Mouse (Mus musculus) lung, postnatal 0 days (tissue): Measurements from ENCODE around the gene Usp49. TPM values are rescaled to one million over a fixed set of nuclear protein-coding genes. Genes with fewer than 3 reads are reported as not detected.

Experiments used
- ATAC-seq: fragments of 200-750 bp; cut with Nextera tagmentation; 2 replicates; pipeline ENCODE4 v1.8.0; 2017; ENCODE audit warnings: moderate library complexity
- DNase-seq: peaks from one replicate; pipeline ENCODE4 v3.0.0-alpha.2; 2016; ENCODE audit warnings: low spot score
- H3K27ac ChIP-seq: fragments of 300-500 bp; sonication (generic); 2 replicates; pipeline ENCODE4 v1.5.1; 2014; ENCODE audit warnings: antibody characterized with exemption, mild to moderate bottlenecking, low read length, mixed read lengths
- H3K27me3 ChIP-seq: fragments of 300-500 bp; sonication (generic); replicated peaks from 2 replicates; pipeline ENCODE4 v1.6.1; 2014; ENCODE audit warnings: low read length, mixed read lengths; ENCODE audit not compliant: insufficient read depth
- H3K36me3 ChIP-seq: fragments of 300-500 bp; sonication (generic); 2 replicates; pipeline ENCODE4 v1.6.1; 2014; ENCODE audit warnings: low read length, mixed read lengths; ENCODE audit not compliant: insufficient read depth
- H3K4me1 ChIP-seq: fragments of 300-500 bp; sonication (generic); 2 replicates; pipeline ENCODE4 v1.6.1; 2014; ENCODE audit warnings: antibody characterized with exemption, low read depth, low read length, mixed read lengths; ENCODE audit not compliant: insufficient read depth
- H3K4me2 ChIP-seq: fragments of 300-500 bp; sonication (generic); replicated peaks from 2 replicates; pipeline ENCODE4 v1.6.1; 2014; ENCODE audit warnings: low read depth, mild to moderate bottlenecking, low read length, moderate library complexity, mixed read lengths
- H3K4me3 ChIP-seq: fragments of 300-500 bp; sonication (generic); 2 replicates; pipeline ENCODE4 v1.5.1; 2014; ENCODE audit warnings: low read depth, low read length
- H3K9ac ChIP-seq: fragments of 300-500 bp; sonication (generic); replicated peaks from 2 replicates; pipeline ENCODE4 v1.6.1; 2014; ENCODE audit warnings: low read depth, mild to moderate bottlenecking
- H3K9me3 ChIP-seq: fragments of 300-500 bp; sonication (generic); 2 replicates; pipeline ENCODE4 v1.6.1; 2016; ENCODE audit warnings: low read length, mixed read lengths
- CTCF ChIP-seq: IDR thresholded peaks from 2 replicates; pipeline ENCODE4 v1.5.1; 2016; ENCODE audit warnings: antibody characterized with exemption, mild to moderate bottlenecking
- EP300 ChIP-seq: IDR thresholded peaks from 2 replicates; pipeline ENCODE4 v1.6.1; 2016; ENCODE audit warnings: antibody characterized with exemption, mild to moderate bottlenecking, control low read depth
- WGBS: fragments of 180-500 bp; shearing (Covaris S2); extraction: QIAGEN DNeasy Blood & Tissue Kit; methylation state at CpG from one replicate; pipeline ENCODE4 v1.1.7; 2014; 5-methylcytosine and 5-hydroxymethylcytosine counted together
- polyA plus RNA-seq: library from polyadenylated mRNA; unstranded; fragments of >200 nt; fragmentation: Nextera tagmentation; extraction: Ambion mirVana; gene quantifications from 2 replicates; pipeline ENCODE4 v1.2.1, GENCODE M21; 2015

Usp49 gene
- polyA plus RNA-seq, 1 experiment from 2014 or later = 3.3 TPM

- H3K9me3 ChIP-seq = no peaks in the 10 kb centered on the region
- DNase-seq (peak; percentile 76), ATAC-seq (peak; percentile 83)
- no peaks in the 10 kb centered on the region for H3K27me3 ChIP-seq
- no peaks in the 10 kb centered on the region for H3K4me1 ChIP-seq
- no peak overlapping the region for H3K4me3 ChIP-seq
- no peak overlapping the region for H3K27ac ChIP-seq
- H3K36me3 ChIP-seq = no peaks in the 10 kb centered on the region
- H3K4me2 ChIP-seq = no peak overlapping the region
- WGBS = 39% methylated on average over 24 of the region's 24 CpGs
- no peak overlapping the region for H3K9ac ChIP-seq
- TF ChIP-seq CTCF (peak; percentile 62), EP300 (no peak)
Measured at GRCm38 (mm10) chr17:47730633-47731575, 100.4 kb downstream of the Usp49 start.

- Histone ChIP-seq H3K27ac (no peak overlapping the region), H3K9ac (no peak overlapping the region), H3K9me3 (no peaks in the 10 kb centered on the region), H3K4me1 (peaks cover 4% of the 10 kb centered on the region; the same call in 1 of the 2 replicates), H3K27me3 (no peaks in the 10 kb centered on the region), H3K36me3 (no peaks in the 10 kb centered on the region), H3K4me3 (no peak overlapping the region), H3K4me2 (no peak overlapping the region)
- no peak for TF ChIP-seq CTCF
- no peak for TF ChIP-seq EP300
- ATAC-seq (no peak), DNase-seq (no peak)
- WGBS = 74% methylated on average over 14 of the region's 14 CpGs
Measured at GRCm38 (mm10) chr17:47735553-47736100, 105.1 kb downstream of the Usp49 start.

Other genes with a start within 250 kb of the Usp49 start
- gene Guca1b, start 245.3 kb upstream of the Usp49 start, polyA plus RNA-seq = 0.23 and 0.43 TPM in 2 replicates
- 1.9 and 2.0 TPM in 2 replicates for gene Guca1a, start 230.1 kb upstream of the Usp49 start, polyA plus RNA-seq
- gene AI661453, start 194.1 kb upstream of the Usp49 start, polyA plus RNA-seq = 2.8 and 3.3 TPM in 2 replicates
- gene 1700001C19Rik, start 193.3 kb upstream of the Usp49 start, polyA plus RNA-seq = 0.15 and 0.44 TPM in 2 replicates
- gene Taf8, start 128.4 kb upstream of the Usp49 start, polyA plus RNA-seq = 16.0 and 22.4 TPM in 2 replicates
- 195 and 214 TPM in 2 replicates for gene Ccnd3, start 125.6 kb upstream of the Usp49 start, polyA plus RNA-seq
- 9.9 and 10.4 TPM in 2 replicates for gene Bysl, start 19.2 kb upstream of the Usp49 start, polyA plus RNA-seq
- gene Med20, start 19.1 kb upstream of the Usp49 start, polyA plus RNA-seq = 31.6 and 32.8 TPM in 2 replicates
- gene Gm20517, start 19.1 kb upstream of the Usp49 start, polyA plus RNA-seq = 0.64 and 1.4 TPM in 2 replicates
- 303 and 324 TPM in 2 replicates for gene Tomm6, start 57.7 kb downstream of the Usp49 start, polyA plus RNA-seq
- gene Frs3, start 58.3 kb downstream of the Usp49 start, polyA plus RNA-seq = 4.1 TPM in 2 replicates
- gene Gm21981, start 63.8 kb downstream of the Usp49 start, polyA plus RNA-seq = 0.18 and 0.42 TPM in 2 replicates
- gene Prickle4, start 64.0 kb downstream of the Usp49 start, polyA plus RNA-seq = 0.94 and 1.9 TPM in 2 replicates
- gene Pgc, start 96.2 kb downstream of the Usp49 start, polyA plus RNA-seq = 22.6 and 25.4 TPM in 2 replicates
- 17.8 and 21.3 TPM in 2 replicates for gene Tfeb, start 106.3 kb downstream of the Usp49 start, polyA plus RNA-seq
- 8.3 and 9.3 TPM in 2 replicates for gene Mdfi, start 204.0 kb downstream of the Usp49 start, polyA plus RNA-seq